Comparison of ENCODE assay signal across 8 mouse cellular contexts in the genomic region with DNA sequence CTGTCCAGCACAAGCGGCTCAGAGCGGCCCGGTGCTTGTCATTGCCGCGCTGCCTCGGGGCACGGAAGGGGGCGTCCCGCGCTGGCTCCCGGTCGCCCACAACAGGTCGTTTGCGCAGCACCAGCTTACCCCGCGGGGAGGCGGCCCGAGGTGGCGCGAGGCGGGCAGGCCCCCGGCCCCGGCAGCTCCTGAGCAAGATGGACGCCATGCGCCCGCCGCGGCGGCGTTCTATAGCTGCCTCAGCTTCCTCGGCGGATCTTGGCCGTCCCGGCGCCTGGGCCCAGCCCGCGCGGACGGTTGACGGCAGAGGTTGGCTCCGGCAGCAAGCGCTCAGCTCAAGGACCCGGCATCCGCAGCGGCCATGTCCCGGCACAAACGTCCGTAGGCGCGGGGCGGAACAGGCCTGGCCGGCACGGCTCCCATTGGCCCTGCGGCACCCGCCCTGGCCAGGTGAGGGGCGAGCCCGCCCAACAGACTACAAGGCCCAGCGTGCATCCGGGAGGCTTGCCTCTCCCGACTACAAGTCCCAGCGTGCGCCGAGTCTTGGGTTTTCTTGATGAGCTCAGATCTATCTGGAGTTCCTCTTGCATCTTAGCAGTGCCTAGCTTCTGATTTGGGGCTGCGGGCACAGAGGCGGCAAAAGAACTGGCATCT. TPM values are rescaled to one million over a fixed set of nuclear protein-coding genes. Genes with fewer than 3 reads are reported as not detected.
A peak's percentile ranks its signal among the peaks of the same experiment; 100 is the strongest.
DNase-seq lines count a peak whose midpoint lies in the region; ATAC-seq lines count a peak whose summit lies in the region.

Gene Letm1 (minus strand): TSS at position 473 of the 654 bp plus-strand sequence.

- ATAC-seq in hindbrain, embryonic 12.5 days (ENCODE audit: low FRiP score): peak; percentile 100

- DNase-seq in NIH3T3 (ENCODE audit: low read depth): peak; percentile 95
- peak; percentile 96 to 98 for DNase-seq in cerebellum, postnatal 10 days
- peak; percentile 90 to 94 for DNase-seq in frontal cortex, postnatal 10 days (ENCODE audit: low spot score in 2 of 2)
- peak; percentile 91 to 96 for DNase-seq in layer of hippocampus, postnatal 14 days (ENCODE audit: low spot score in 2 of 2)
- DNase-seq in lung, postnatal 14 days: peak; percentile 93
- DNase-seq in retina, adult 2 months (ENCODE audit: low read depth, low spot score): peak; percentile 81
- peak; percentile 91 to 94 for DNase-seq in thymus, postnatal 36 days

- WGBS in hindbrain, embryonic 12.5 days: under 1% methylated on average over 59 of the region's 65 CpGs

- H3K27me3 ChIP-seq in hindbrain, embryonic 12.5 days: no peaks in the 10 kb centered on the region

- H3K36me3 ChIP-seq in hindbrain, embryonic 12.5 days: peaks cover 6% of the 10 kb centered on the region

- H3K27ac ChIP-seq in hindbrain, embryonic 12.5 days: peak within 1 kb of the TSS; percentile 88

- peaks cover 20% of the 10 kb centered on the region for H3K4me1 ChIP-seq in hindbrain, embryonic 12.5 days

- H3K4me3 ChIP-seq in hindbrain, embryonic 12.5 days: peak within 1 kb of the TSS; percentile 79

- H3K4me2 ChIP-seq in hindbrain, embryonic 12.5 days (replicated peaks): peak within 1 kb of the TSS; percentile 87

- H3K9me3 ChIP-seq in hindbrain, embryonic 12.5 days (replicated peaks): no peaks in the 10 kb centered on the region

- peak within 1 kb of the TSS; percentile 69 for H3K9ac ChIP-seq in hindbrain, embryonic 12.5 days

RNA-seq across cellular contexts. Expression of gene Letm1, which starts in this region (rescaled TPM):
- polyA plus RNA-seq in hindbrain, embryonic 12.5 days (2016; fragmentation: Nextera tagmentation; extraction: Ambion mirVana): 57.3 and 58.0 TPM in 2 replicates
- total RNA-seq in layer of hippocampus, postnatal 14 days (2021): 100 to 1,000 TPM in 1 of 2 experiments, 10 to 100 TPM in 1; 96.8 to 105 TPM

Comparison
In these comparisons a context has a peak if more than half of its experiments do, and no peak if none do; other contexts are left out.
1. Peak in every context shown above with its lines: DNase-seq, ATAC-seq, H3K4me3 ChIP-seq and H3K27ac ChIP-seq.